Mouse (Mus musculus): ENCODE measurements around the gene Gm28042. TPM values are rescaled to one million over a fixed set of nuclear protein-coding genes. Genes with fewer than 3 reads are reported as not detected.

The Gm28042 gene
- polyA plus RNA-seq (2016; fragmentation: Nextera tagmentation; extraction: Ambion mirVana), result 2.3 and 3.2 TPM in 2 replicates

DNA sequence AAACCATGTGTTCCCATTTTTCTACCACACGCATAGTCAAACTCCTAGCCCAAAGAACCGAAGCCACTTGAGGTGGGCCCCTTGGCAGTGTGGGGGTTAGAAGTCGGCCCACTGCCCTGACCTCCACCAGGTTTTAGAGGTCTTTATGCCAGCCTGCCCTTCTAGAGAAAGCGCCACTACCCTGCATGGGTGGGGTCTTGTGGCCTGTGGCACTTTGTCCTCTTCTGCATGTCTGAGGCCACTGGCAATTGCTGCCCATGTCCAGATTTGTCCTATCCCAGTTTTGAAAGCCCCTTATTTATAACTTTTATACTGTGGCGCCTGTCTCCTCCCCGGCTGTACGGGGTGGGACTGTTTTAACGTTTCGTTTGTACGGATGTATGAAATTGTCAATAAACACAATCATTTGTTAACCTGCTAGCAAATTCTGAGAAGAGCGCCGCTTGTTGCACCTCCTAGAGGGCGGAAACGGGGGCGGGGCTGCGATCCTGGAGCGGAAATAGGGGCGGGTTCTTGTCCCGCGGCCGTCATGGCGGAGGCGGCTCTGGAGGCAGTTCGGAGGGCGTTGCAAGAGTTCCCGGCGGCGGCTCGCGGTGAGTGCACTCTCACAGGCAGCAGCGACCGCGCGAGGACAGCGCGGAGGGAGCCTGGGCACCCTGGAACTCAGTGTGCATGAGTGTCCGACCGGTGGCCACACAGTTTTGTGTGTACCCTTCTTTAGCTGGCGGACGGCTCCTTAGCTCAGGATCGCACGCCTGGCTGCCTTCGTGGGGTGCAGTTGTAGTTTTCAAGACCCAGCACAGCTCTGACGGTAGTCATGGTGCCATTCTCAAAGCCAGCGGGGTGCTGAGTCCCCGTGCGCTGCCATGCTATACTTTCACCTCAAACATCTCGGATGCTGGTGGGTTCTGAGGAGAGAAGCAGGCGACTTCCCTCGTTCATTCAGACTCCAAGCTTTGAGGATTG, at the start of gene Gm28042, which contains the start of gene Jmjd7:
Gene Gm28042 (plus strand): TSS at position 510 of the 966 bp plus-strand sequence.
Gene Jmjd7 (plus strand): TSS at position 500 of the 966 bp plus-strand sequence.
- H3K36me3 ChIP-seq, result peaks cover 63% of the 10 kb centered on the region
- ATAC-seq (ENCODE audit: insufficient number of reproducible peaks, low FRiP score), result peak; percentile 89
- WGBS, result 5% methylated on average over 50 of the region's 50 CpGs
- H3K4me3 ChIP-seq, result peak within 1 kb of the TSS; percentile 77
- peak within 1 kb of the TSS; percentile 77 for H3K4me2 ChIP-seq
- no peaks in the 10 kb centered on the region for H3K9me3 ChIP-seq (replicated peaks)
- H3K27me3 ChIP-seq (replicated peaks), result no peaks in the 10 kb centered on the region
- H3K27ac ChIP-seq (ENCODE audit: poor library complexity, severe bottlenecking), result peak within 1 kb of the TSS; percentile 89
- H3K4me1 ChIP-seq (replicated peaks), result peaks cover 25% of the 10 kb centered on the region
- peak within 1 kb of the TSS; percentile 89 for H3K9ac ChIP-seq

DNA sequence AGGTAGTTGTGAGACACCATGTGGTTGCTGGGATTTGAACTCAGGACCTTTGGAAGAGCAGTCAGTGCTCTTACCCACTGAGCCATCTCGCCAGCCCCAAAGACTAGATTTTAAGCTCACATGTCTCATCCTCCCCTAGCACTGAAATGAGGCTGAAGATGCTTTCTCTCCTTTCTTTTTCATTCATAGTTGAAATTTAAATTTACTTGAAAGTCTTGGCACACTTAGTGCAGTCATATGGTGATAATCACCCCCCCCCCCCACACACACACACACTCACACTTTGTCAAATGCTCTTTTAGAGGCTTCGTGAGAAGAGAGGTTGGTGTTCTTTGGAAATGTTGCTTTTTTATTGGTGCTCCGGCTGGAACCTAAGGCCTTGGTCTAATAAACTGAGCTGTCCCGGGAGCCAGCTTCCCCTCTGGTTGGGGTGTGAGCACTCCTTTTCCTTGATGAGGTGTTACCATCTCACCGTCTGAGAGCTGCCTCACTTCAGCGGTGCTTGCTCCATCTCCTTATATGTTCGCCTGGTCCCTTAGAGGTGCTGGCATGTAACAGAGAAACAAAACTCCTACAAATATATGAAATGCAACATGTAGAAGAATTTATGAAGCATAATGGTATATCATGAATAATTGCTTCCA, 46.8 kb upstream of the Gm28042 start:
- Histone ChIP-seq H3K4me3 (no peak overlapping the region), H3K9me3 (replicated peaks) (no peaks in the 10 kb centered on the region), H3K4me2 (no peak overlapping the region), H3K27ac (ENCODE audit: poor library complexity, severe bottlenecking) (no peak overlapping the region), H3K36me3 (peaks cover 14% of the 10 kb centered on the region; the same call in 1 of the 2 replicates), H3K27me3 (replicated peaks) (no peaks in the 10 kb centered on the region), H3K4me1 (replicated peaks) (peaks cover 19% of the 10 kb centered on the region), H3K9ac (no peak overlapping the region)
- WGBS, result 85% methylated on average over 7 of the region's 7 CpGs
- ATAC-seq (ENCODE audit: insufficient number of reproducible peaks, low FRiP score), result no peak

DNA sequence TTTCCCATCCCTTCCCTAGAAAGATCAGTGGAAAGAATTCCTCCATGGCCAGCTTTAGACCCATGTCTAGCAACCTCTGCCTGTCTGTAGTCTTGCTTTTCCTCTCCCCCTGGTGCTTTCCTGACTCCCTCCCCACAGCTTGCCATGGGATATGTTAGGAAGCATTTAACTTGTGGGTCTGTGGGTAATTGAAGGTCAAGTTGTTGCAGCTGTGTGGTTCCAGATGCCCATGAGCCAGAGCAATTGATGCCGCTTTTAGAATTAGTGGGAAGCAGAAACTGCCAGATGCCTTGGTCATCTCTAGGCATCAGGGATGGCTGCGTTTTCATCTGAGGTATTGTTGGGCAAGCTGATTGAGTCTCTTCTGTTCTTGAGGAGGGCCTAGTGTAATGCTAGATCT, 45.7 kb upstream of the Gm28042 start:
- no peak overlapping the region for H3K4me2 ChIP-seq
- no peaks in the 10 kb centered on the region for H3K27me3 ChIP-seq (replicated peaks)
- no peak overlapping the region for H3K4me3 ChIP-seq
- H3K27ac ChIP-seq (ENCODE audit: poor library complexity, severe bottlenecking), result no peak overlapping the region
- no peak for ATAC-seq (ENCODE audit: insufficient number of reproducible peaks, low FRiP score)
- H3K9me3 ChIP-seq (replicated peaks), result no peaks in the 10 kb centered on the region
- 66% methylated on average over 2 of the region's 2 CpGs for WGBS
- H3K9ac ChIP-seq, result no peak overlapping the region
- H3K4me1 ChIP-seq (replicated peaks), result peaks cover 26% of the 10 kb centered on the region
- peaks cover 10% of the 10 kb centered on the region; the same call in 1 of the 2 replicates for H3K36me3 ChIP-seq

DNA sequence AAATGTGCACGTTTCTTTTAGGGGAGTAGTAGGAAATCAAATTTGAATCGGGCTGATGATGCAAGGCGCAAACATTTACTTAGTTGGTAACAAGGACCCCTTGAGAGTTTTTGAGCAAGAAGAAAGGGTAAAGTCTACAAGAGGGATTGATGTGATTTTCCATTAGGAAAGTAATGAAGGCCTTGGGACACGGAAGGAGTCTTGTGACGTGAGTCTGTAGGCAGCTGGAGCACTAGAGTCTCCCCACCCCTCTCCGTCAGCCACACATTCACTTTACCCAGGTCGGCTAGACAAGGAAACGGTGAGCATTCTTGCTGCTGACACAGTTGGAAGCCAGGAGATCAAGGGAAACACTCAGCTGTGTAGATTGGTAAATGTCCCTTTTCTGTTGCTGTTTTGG, 41.4 kb upstream of the Gm28042 start:
- ATAC-seq (ENCODE audit: insufficient number of reproducible peaks, low FRiP score), result no peak
- Histone ChIP-seq H3K4me2 (no peak overlapping the region), H3K9ac (no peak overlapping the region), H3K27me3 (replicated peaks) (no peaks in the 10 kb centered on the region), H3K36me3 (peaks cover 10% of the 10 kb centered on the region; the same call in 1 of the 2 replicates), H3K4me1 (replicated peaks) (peaks cover 9% of the 10 kb centered on the region; the same call in 1 of the 2 replicates), H3K27ac (ENCODE audit: poor library complexity, severe bottlenecking) (no peak overlapping the region), H3K9me3 (replicated peaks) (no peaks in the 10 kb centered on the region), H3K4me3 (no peak overlapping the region)
- WGBS, result 61% methylated on average over 8 of the region's 8 CpGs

GRCm38 (mm10) chr2:119986369-119986768, 40.9 kb upstream of the Gm28042 start:
- H3K4me3 ChIP-seq, result no peak overlapping the region
- H3K9me3 ChIP-seq (replicated peaks), result no peaks in the 10 kb centered on the region
- no peak overlapping the region for H3K27ac ChIP-seq (ENCODE audit: poor library complexity, severe bottlenecking)
- H3K27me3 ChIP-seq (replicated peaks), result no peaks in the 10 kb centered on the region
- H3K4me1 ChIP-seq (replicated peaks), result peaks cover 9% of the 10 kb centered on the region; the same call in 1 of the 2 replicates
- no peak for ATAC-seq (ENCODE audit: insufficient number of reproducible peaks, low FRiP score)
- H3K9ac ChIP-seq, result no peak overlapping the region
- WGBS, result 59% methylated on average over 6 of the region's 6 CpGs
- H3K36me3 ChIP-seq, result peaks cover 10% of the 10 kb centered on the region; the same call in 1 of the 2 replicates
- H3K4me2 ChIP-seq, result no peak overlapping the region

GRCm38 (mm10) chr2:119987441-119987840, 39.9 kb upstream of the Gm28042 start:
- Histone ChIP-seq H3K9ac (no peak overlapping the region), H3K4me1 (replicated peaks) (peaks cover 11% of the 10 kb centered on the region), H3K27me3 (replicated peaks) (no peaks in the 10 kb centered on the region), H3K27ac (ENCODE audit: poor library complexity, severe bottlenecking) (no peak overlapping the region), H3K36me3 (0 out of 2 replicates have a peak, but pooled peaks cover 1% of the 10 kb centered on the region), H3K9me3 (replicated peaks) (no peaks in the 10 kb centered on the region), H3K4me2 (no peak overlapping the region), H3K4me3 (no peak overlapping the region)
- 93% methylated on average over 2 of the region's 2 CpGs for WGBS
- ATAC-seq (ENCODE audit: insufficient number of reproducible peaks, low FRiP score), result no peak

DNA sequence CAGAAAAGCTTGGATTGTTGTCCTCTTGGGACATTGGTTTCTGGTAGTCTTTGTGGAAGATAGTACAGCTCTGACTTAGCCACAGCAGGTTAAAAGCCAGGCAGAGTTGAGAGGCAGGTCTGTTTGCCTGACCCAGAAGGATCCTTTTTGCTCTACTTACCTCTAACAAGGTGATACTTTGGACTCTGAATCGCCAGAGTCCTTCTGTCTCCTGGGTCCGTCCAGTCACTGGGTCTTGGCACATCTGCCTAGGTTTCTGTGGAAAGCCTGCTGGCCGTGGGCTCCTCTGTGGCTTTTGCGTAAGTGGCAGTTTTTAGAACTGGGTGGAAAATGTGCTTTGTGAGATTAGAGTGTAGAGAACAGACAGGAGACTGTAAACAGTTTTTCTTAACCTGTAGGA, 38.3 kb upstream of the Gm28042 start:
- WGBS, result 73% methylated on average over 4 of the region's 4 CpGs
- Histone ChIP-seq H3K4me2 (no peak overlapping the region), H3K36me3 (no peaks in the 10 kb centered on the region), H3K27ac (ENCODE audit: poor library complexity, severe bottlenecking) (no peak overlapping the region), H3K4me3 (no peak overlapping the region), H3K4me1 (replicated peaks) (peaks cover 12% of the 10 kb centered on the region), H3K9ac (no peak overlapping the region), H3K27me3 (replicated peaks) (no peaks in the 10 kb centered on the region), H3K9me3 (replicated peaks) (no peaks in the 10 kb centered on the region)
- ATAC-seq (ENCODE audit: insufficient number of reproducible peaks, low FRiP score), result no peak

DNA sequence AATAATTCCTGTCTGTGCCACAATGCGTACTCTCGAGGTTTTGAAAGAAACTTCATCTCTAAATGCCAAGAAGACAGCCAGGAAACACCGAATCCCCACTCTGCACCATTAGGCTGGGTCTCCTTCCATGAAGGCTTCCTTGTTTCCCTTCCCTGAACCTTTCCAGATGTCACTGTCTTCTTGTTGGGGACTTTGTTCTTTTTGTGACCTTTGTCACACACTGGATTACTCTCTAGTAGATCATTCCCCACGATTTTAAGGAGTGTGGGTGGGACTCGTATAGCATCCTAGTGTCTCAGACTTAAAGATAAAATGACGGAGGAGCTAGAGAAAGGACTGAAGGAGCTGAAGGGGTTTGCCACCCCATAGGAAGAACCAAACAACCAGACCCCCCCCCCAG, 36.4 kb upstream of the Gm28042 start:
- WGBS, result 75% methylated on average over 6 of the region's 6 CpGs
- H3K9ac ChIP-seq, result no peak overlapping the region
- H3K4me3 ChIP-seq, result no peak overlapping the region
- no peaks in the 10 kb centered on the region for H3K27me3 ChIP-seq (replicated peaks)
- no peak overlapping the region for H3K4me2 ChIP-seq
- no peak overlapping the region for H3K27ac ChIP-seq (ENCODE audit: poor library complexity, severe bottlenecking)
- ATAC-seq (ENCODE audit: insufficient number of reproducible peaks, low FRiP score), result no peak
- peaks cover 21% of the 10 kb centered on the region for H3K4me1 ChIP-seq (replicated peaks)
- H3K9me3 ChIP-seq (replicated peaks), result no peaks in the 10 kb centered on the region
- no peaks in the 10 kb centered on the region for H3K36me3 ChIP-seq

DNA sequence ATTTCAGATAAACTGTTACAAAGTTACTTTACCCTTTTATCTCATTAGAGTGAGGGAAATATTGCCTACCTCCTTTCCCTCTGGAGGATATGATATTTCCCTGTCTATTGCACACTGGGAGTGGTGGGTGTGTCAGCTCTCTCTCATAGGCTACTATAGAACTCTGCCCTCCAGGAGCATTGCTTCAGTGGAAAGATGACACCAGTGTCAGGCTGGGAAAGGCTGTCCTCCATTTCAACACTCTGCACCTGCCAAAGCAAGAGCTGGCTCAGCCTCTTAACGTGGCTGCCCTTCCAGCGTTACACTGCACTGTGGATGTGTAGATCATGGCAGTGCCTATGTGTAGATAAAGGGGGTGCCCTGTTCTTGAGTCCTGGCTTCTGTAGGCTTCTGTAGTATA, 34.9 kb upstream of the Gm28042 start:
- Histone ChIP-seq H3K4me1 (replicated peaks) (peaks cover 22% of the 10 kb centered on the region), H3K4me3 (no peak overlapping the region), H3K4me2 (no peak overlapping the region), H3K27me3 (replicated peaks) (no peaks in the 10 kb centered on the region), H3K9ac (no peak overlapping the region), H3K27ac (ENCODE audit: poor library complexity, severe bottlenecking) (no peak overlapping the region), H3K9me3 (replicated peaks) (no peaks in the 10 kb centered on the region), H3K36me3 (no peaks in the 10 kb centered on the region)
- 63% methylated on average over 2 of the region's 2 CpGs for WGBS
- no peak for ATAC-seq (ENCODE audit: insufficient number of reproducible peaks, low FRiP score)

- no peaks in the 10 kb centered on the region for H3K36me3 ChIP-seq
- H3K9ac ChIP-seq, result no peak overlapping the region
- no peak overlapping the region for H3K4me3 ChIP-seq
- no peak for ATAC-seq (ENCODE audit: insufficient number of reproducible peaks, low FRiP score)
- H3K4me2 ChIP-seq, result no peak overlapping the region
- H3K9me3 ChIP-seq (replicated peaks), result no peaks in the 10 kb centered on the region
- peaks cover 24% of the 10 kb centered on the region for H3K4me1 ChIP-seq (replicated peaks)
- no peaks in the 10 kb centered on the region for H3K27me3 ChIP-seq (replicated peaks)
- H3K27ac ChIP-seq (ENCODE audit: poor library complexity, severe bottlenecking), result no peak overlapping the region
- WGBS, result 53% methylated on average over 2 of the region's 2 CpGs
Observed at GRCm38 (mm10) chr2:119993515-119993914, 33.8 kb upstream of the Gm28042 start.

DNA sequence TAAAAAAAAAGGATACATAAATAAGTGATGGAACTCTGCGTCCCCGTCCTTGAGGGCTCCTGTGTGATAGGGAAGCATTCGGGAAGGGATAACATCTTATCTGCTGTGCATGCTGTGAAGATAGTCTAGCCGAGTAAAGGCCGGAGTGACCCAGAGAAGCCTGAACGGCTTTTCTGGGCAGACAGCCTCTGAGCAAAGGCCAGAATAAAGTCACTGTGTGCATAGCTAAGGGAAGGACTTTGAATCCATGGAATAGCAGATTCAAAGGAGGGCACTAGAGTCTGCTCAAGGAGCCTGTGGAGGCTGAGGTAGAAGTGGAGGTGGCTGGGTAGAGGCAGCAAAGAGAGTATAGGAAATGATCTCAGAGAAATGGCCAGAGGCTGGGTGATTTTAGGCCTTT, 32.5 kb upstream of the Gm28042 start:
- H3K9ac ChIP-seq, result no peak overlapping the region
- no peak overlapping the region for H3K4me3 ChIP-seq
- 41% methylated on average over 6 of the region's 6 CpGs for WGBS
- 0 out of 2 replicates have a peak, but pooled peaks cover 2% of the 10 kb centered on the region for H3K36me3 ChIP-seq
- no peak overlapping the region for H3K4me2 ChIP-seq
- peaks cover 24% of the 10 kb centered on the region for H3K4me1 ChIP-seq (replicated peaks)
- H3K27me3 ChIP-seq (replicated peaks), result no peaks in the 10 kb centered on the region
- ATAC-seq (ENCODE audit: insufficient number of reproducible peaks, low FRiP score), result no peak
- H3K9me3 ChIP-seq (replicated peaks), result no peaks in the 10 kb centered on the region
- H3K27ac ChIP-seq (ENCODE audit: poor library complexity, severe bottlenecking), result peak overlapping the region; percentile 72

Measured in heart, embryonic 12.5 days (tissue).